Mouse (Mus musculus): ENCODE results near the gene Ddo.

DNA sequence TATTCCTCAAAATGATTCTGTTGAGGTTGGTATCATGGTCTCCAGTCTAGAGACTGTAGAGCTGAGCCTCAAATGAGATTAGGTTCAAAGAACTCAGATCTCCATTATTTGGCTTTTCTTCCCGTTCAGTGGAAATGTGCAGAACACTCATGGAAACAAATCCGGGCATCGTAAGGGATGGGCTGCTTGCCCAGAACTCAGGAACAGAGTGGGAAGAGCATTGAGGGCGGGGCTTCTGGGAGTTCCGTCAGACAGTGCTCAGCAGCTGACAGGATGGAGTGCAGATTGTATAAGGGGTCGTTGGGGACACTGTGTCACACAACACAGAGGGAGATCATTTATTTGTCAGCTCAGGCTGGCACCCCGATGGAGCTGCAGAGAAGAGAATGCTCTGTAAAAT lies 37.6 kb upstream of the Ddo start:
- TF ChIP-seq CTCF (IDR thresholded peaks at IDR 0.05; ENCODE audit: insufficient read depth, low read length) (no peak), POLR2A (IDR thresholded peaks at IDR 0.05; ENCODE audit: borderline replicate concordance, extremely low read depth, low read depth, low read length) (no peak)
